Mouse (Mus musculus): Measurements from ENCODE around the gene Pde6d.
A peak's percentile ranks its signal among the peaks of the same experiment; 100 is the strongest.

Gene Pde6d

GRCm38 (mm10) chr1:86582451-86583096 is at the start of gene Pde6d, which contains the start of gene Cops7b:
TSS of gene Pde6d (minus strand) at chr1:86582629.
TSS of gene Cops7b (plus strand) at chr1:86582904.
- DNase-seq (ENCODE audit: low read depth) = peak; percentile 98

- DNase-seq (ENCODE audit: low read depth) = peak; percentile 51
These were observed 48.1 kb upstream of the Pde6d start for GRCm38 (mm10) chr1:86630527-86630926.

- peak; percentile 56 for DNase-seq (ENCODE audit: low read depth)
These were observed 47.5 kb upstream of the Pde6d start for GRCm38 (mm10) chr1:86629936-86630335.

GRCm38 (mm10) chr1:86628270-86628669 is 45.8 kb upstream of the Pde6d start:
- DNase-seq (ENCODE audit: low read depth) = peak; percentile 95

- DNase-seq (ENCODE audit: low read depth) = peak; percentile 90
These were observed 40.9 kb upstream of the Pde6d start for GRCm38 (mm10) chr1:86623001-86624000.

- DNase-seq (ENCODE audit: low read depth) = peak; percentile 79
These were observed 39.9 kb upstream of the Pde6d start for GRCm38 (mm10) chr1:86622296-86622695.

- DNase-seq (ENCODE audit: low read depth) = peak; percentile 97
These were observed 36.2 kb upstream of the Pde6d start for GRCm38 (mm10) chr1:86618454-86619125.

GRCm38 (mm10) chr1:86614269-86614668 is 31.8 kb upstream of the Pde6d start:
- DNase-seq (ENCODE audit: low read depth) = peak; percentile 81

- DNase-seq (ENCODE audit: low read depth) = no peak
These were observed 29.7 kb upstream of the Pde6d start for GRCm38 (mm10) chr1:86612081-86612480.

- DNase-seq (ENCODE audit: low read depth) = no peak
These were observed 28.5 kb upstream of the Pde6d start for GRCm38 (mm10) chr1:86610954-86611353.

- DNase-seq (ENCODE audit: low read depth) = no peak
These were observed 17.7 kb upstream of the Pde6d start for GRCm38 (mm10) chr1:86600117-86600516.

GRCm38 (mm10) chr1:86598516-86598915 is 16.1 kb upstream of the Pde6d start:
- peak; percentile 72 for DNase-seq (ENCODE audit: low read depth)

- DNase-seq (ENCODE audit: low read depth) = no peak
These were observed 14.1 kb upstream of the Pde6d start for GRCm38 (mm10) chr1:86596512-86596911.

GRCm38 (mm10) chr1:86595315-86595714 is 12.9 kb upstream of the Pde6d start:
- no peak for DNase-seq (ENCODE audit: low read depth)

GRCm38 (mm10) chr1:86594539-86594938 is 12.1 kb upstream of the Pde6d start:
- DNase-seq (ENCODE audit: low read depth) = no peak

GRCm38 (mm10) chr1:86586992-86587391 is 4.6 kb upstream of the Pde6d start:
- DNase-seq (ENCODE audit: low read depth) = peak; percentile 89

GRCm38 (mm10) chr1:86583709-86584108 is 1.3 kb upstream of the Pde6d start:
- no peak for DNase-seq (ENCODE audit: low read depth)

GRCm38 (mm10) chr1:86581692-86582450 is 558 bp downstream of the Pde6d start:
- peak; percentile 27 for DNase-seq (ENCODE audit: low read depth)

GRCm38 (mm10) chr1:86580426-86580825 is 2.0 kb downstream of the Pde6d start:
- DNase-seq (ENCODE audit: low read depth) = peak; percentile 63

- DNase-seq (ENCODE audit: low read depth) = no peak
These were observed 10.5 kb downstream of the Pde6d start for GRCm38 (mm10) chr1:86571941-86572340.

GRCm38 (mm10) chr1:86571381-86571780 is 11.0 kb downstream of the Pde6d start:
- DNase-seq (ENCODE audit: low read depth) = no peak
